Mouse (Mus musculus) hindbrain, embryonic 11.5 days (tissue): ENCODE measurements around the gene Abracl. TPM values are rescaled to one million over a fixed set of nuclear protein-coding genes. Genes with fewer than 3 reads are reported as not detected.

Experiments
- ATAC-seq: fragments of 200-750 bp; cut with Nextera tagmentation; 2 replicates; pipeline ENCODE4 v1.8.0; 2017; ENCODE audit warnings: mild to moderate bottlenecking, moderate TSS enrichment, moderate library complexity; ENCODE audit not compliant: low FRiP score
- DNase-seq: peaks from one replicate; pipeline ENCODE4 v3.0.0-alpha.2; 2015; ENCODE audit warnings: low spot score
- H3K27ac ChIP-seq: fragments of 300-500 bp; sonication (generic); 2 replicates; pipeline ENCODE4 v1.5.1; 2014; ENCODE audit warnings: mild to moderate bottlenecking, low read depth, low read length
- H3K27me3 ChIP-seq: fragments of 300-500 bp; sonication (generic); 2 replicates; pipeline ENCODE4 v1.6.1; 2014; ENCODE audit warnings: mild to moderate bottlenecking, low read length, moderate library complexity, mixed read lengths; ENCODE audit not compliant: control insufficient read depth, insufficient read depth
- H3K36me3 ChIP-seq: fragments of 300-500 bp; sonication (generic); 2 replicates; pipeline ENCODE4 v1.6.1; 2014; ENCODE audit warnings: mild to moderate bottlenecking, low read length, moderate library complexity, mixed read lengths; ENCODE audit not compliant: control insufficient read depth, insufficient read depth
- H3K4me1 ChIP-seq: fragments of 300-500 bp; sonication (generic); replicated peaks from 2 replicates; pipeline ENCODE4 v1.6.1; 2014; ENCODE audit warnings: low read length, mixed read lengths; ENCODE audit not compliant: control insufficient read depth, insufficient read depth
- H3K4me2 ChIP-seq: fragments of 300-500 bp; sonication (generic); replicated peaks from 2 replicates; pipeline ENCODE4 v1.6.1; 2014; ENCODE audit warnings: mild to moderate bottlenecking, low read depth, low read length
- H3K4me3 ChIP-seq: fragments of 300-500 bp; sonication (generic); 2 replicates; pipeline ENCODE4 v1.5.1; 2014; ENCODE audit warnings: low read depth, low read length
- H3K9ac ChIP-seq: fragments of 300-500 bp; sonication (generic); 2 replicates; pipeline ENCODE4 v1.6.1; 2014; ENCODE audit warnings: low read depth, low read length
- H3K9me3 ChIP-seq: fragments of 300-500 bp; sonication (generic); 2 replicates; pipeline ENCODE4 v1.6.1; 2016; ENCODE audit warnings: low read length; ENCODE audit not compliant: control insufficient read depth
- WGBS: fragments of 180-500 bp; shearing (Covaris S2); extraction: QIAGEN DNeasy Blood & Tissue Kit; methylation state at CpG from one replicate; pipeline ENCODE4 v1.1.7; 2014; 5-methylcytosine and 5-hydroxymethylcytosine counted together
- polyA plus RNA-seq: library from polyadenylated mRNA; unstranded; fragments of >200 nt; fragmentation: Nextera tagmentation; extraction: Ambion mirVana; gene quantifications from 2 replicates; pipeline ENCODE4 v1.2.1, GENCODE M21; 2014

Abracl gene
- polyA plus RNA-seq, 1 experiment from 2014 or later, result 223 TPM

- H3K27me3 ChIP-seq, result no peaks in the 10 kb centered on the region
- no peak overlapping the region for H3K9ac ChIP-seq
- no peaks in the 10 kb centered on the region for H3K4me1 ChIP-seq
- H3K36me3 ChIP-seq, result no peaks in the 10 kb centered on the region
- H3K9me3 ChIP-seq, result no peaks in the 10 kb centered on the region
- H3K4me2 ChIP-seq, result no peak overlapping the region
- H3K27ac ChIP-seq, result no peak overlapping the region
- no peak overlapping the region for H3K4me3 ChIP-seq
- ATAC-seq, result no peak
- no peak for DNase-seq
These were observed 23.3 kb upstream of the Abracl start for GRCm38 (mm10) chr10:18046380-18046779.

- Histone ChIP-seq H3K27me3 (no peaks in the 10 kb centered on the region), H3K36me3 (no peaks in the 10 kb centered on the region), H3K4me1 (no peaks in the 10 kb centered on the region), H3K4me2 (no peak overlapping the region), H3K9me3 (no peaks in the 10 kb centered on the region), H3K27ac (no peak overlapping the region), H3K4me3 (no peak overlapping the region), H3K9ac (no peak overlapping the region)
- DNase-seq, result no peak
- ATAC-seq, result no peak
- 83% methylated on average over 5 of the region's 5 CpGs for WGBS
These were observed 13.8 kb upstream of the Abracl start for GRCm38 (mm10) chr10:18036849-18037248.

GRCm38 (mm10) chr10:18034408-18034807, 11.3 kb upstream of the Abracl start:
- Histone ChIP-seq H3K9me3 (no peaks in the 10 kb centered on the region), H3K36me3 (no peaks in the 10 kb centered on the region), H3K4me3 (no peak overlapping the region), H3K27me3 (no peaks in the 10 kb centered on the region), H3K9ac (no peak overlapping the region), H3K27ac (no peak overlapping the region), H3K4me1 (no peaks in the 10 kb centered on the region), H3K4me2 (no peak overlapping the region)
- ATAC-seq (no peak), DNase-seq (no peak)
- WGBS, result 98% methylated on average over 4 of the region's 4 CpGs

- peak; percentile 83 for DNase-seq
- Histone ChIP-seq H3K27me3 (no peaks in the 10 kb centered on the region), H3K27ac (peak overlapping the region; percentile 92), H3K4me1 (no peaks in the 10 kb centered on the region; the same call in 1 of the 2 replicates), H3K9me3 (no peaks in the 10 kb centered on the region), H3K4me3 (peak overlapping the region; percentile 71), H3K9ac (peak overlapping the region; percentile 95), H3K4me2 (peak overlapping the region; percentile 43), H3K36me3 (no peaks in the 10 kb centered on the region)
- WGBS, result under 1% methylated on average over 21 of the region's 21 CpGs
- ATAC-seq, result peak; percentile 87
These were observed 776 bp downstream of the Abracl start for GRCm38 (mm10) chr10:18022312-18022711.

- Histone ChIP-seq H3K4me1 (no peaks in the 10 kb centered on the region; the same call in 1 of the 2 replicates), H3K4me3 (peak overlapping the region; percentile 71), H3K4me2 (peak overlapping the region; percentile 43), H3K27ac (peak overlapping the region; percentile 92), H3K9me3 (no peaks in the 10 kb centered on the region), H3K27me3 (no peaks in the 10 kb centered on the region), H3K9ac (peak overlapping the region; percentile 95), H3K36me3 (peaks cover 2% of the 10 kb centered on the region; the same call in 1 of the 2 replicates)
- DNase-seq (peak; percentile 39), ATAC-seq (peak; percentile 69)
- 36% methylated on average over 14 of the region's 14 CpGs for WGBS
These were observed 1.3 kb downstream of the Abracl start for GRCm38 (mm10) chr10:18021576-18022311.

GRCm38 (mm10) chr10:18020846-18021245, 2.2 kb downstream of the Abracl start:
- no peaks in the 10 kb centered on the region; the same call in 1 of the 2 replicates for H3K4me1 ChIP-seq
- DNase-seq (no peak), ATAC-seq (no peak)
- WGBS, result 65% methylated on average over 1 of the region's 1 CpGs
- peak overlapping the region; percentile 71; the same call in 1 of the 2 replicates for H3K4me3 ChIP-seq
- H3K27me3 ChIP-seq, result no peaks in the 10 kb centered on the region
- 0 out of 2 replicates have a peak overlapping the region, but pooled peaks have one; percentile 20 for H3K27ac ChIP-seq
- H3K36me3 ChIP-seq, result peaks cover 2% of the 10 kb centered on the region; the same call in 1 of the 2 replicates
- no peaks in the 10 kb centered on the region for H3K9me3 ChIP-seq
- H3K4me2 ChIP-seq, result peak overlapping the region; percentile 0; the same call in 1 of the 2 replicates
- H3K9ac ChIP-seq, result no peak overlapping the region

GRCm38 (mm10) chr10:18020443-18020842, 2.6 kb downstream of the Abracl start:
- 0 out of 2 replicates have a peak overlapping the region, but pooled peaks have one; percentile 20 for H3K27ac ChIP-seq
- no peaks in the 10 kb centered on the region; the same call in 1 of the 2 replicates for H3K4me1 ChIP-seq
- H3K9ac ChIP-seq, result no peak overlapping the region
- no peak overlapping the region for H3K4me3 ChIP-seq
- 79% methylated on average over 7 of the region's 7 CpGs for WGBS
- H3K9me3 ChIP-seq, result no peaks in the 10 kb centered on the region
- peak overlapping the region; percentile 0; the same call in 1 of the 2 replicates for H3K4me2 ChIP-seq
- DNase-seq, result peak; percentile 38
- H3K36me3 ChIP-seq, result peaks cover 2% of the 10 kb centered on the region; the same call in 1 of the 2 replicates
- no peaks in the 10 kb centered on the region for H3K27me3 ChIP-seq
- ATAC-seq, result no peak

- H3K4me2 ChIP-seq, result no peak overlapping the region
- no peak for DNase-seq
- H3K9me3 ChIP-seq, result no peaks in the 10 kb centered on the region
- no peak overlapping the region for H3K27ac ChIP-seq
- H3K4me3 ChIP-seq, result no peak overlapping the region
- 86% methylated on average over 5 of the region's 5 CpGs for WGBS
- no peaks in the 10 kb centered on the region for H3K27me3 ChIP-seq
- H3K36me3 ChIP-seq, result no peaks in the 10 kb centered on the region; the same call in 1 of the 2 replicates
- ATAC-seq, result no peak
- H3K4me1 ChIP-seq, result no peaks in the 10 kb centered on the region
- H3K9ac ChIP-seq, result no peak overlapping the region
These were observed 11.3 kb downstream of the Abracl start for GRCm38 (mm10) chr10:18011761-18012160.

- Histone ChIP-seq H3K27ac (no peak overlapping the region), H3K4me2 (no peak overlapping the region), H3K4me3 (no peak overlapping the region), H3K4me1 (no peaks in the 10 kb centered on the region), H3K36me3 (no peaks in the 10 kb centered on the region; the same call in 1 of the 2 replicates), H3K9me3 (no peaks in the 10 kb centered on the region), H3K27me3 (no peaks in the 10 kb centered on the region), H3K9ac (no peak overlapping the region)
- no peak for DNase-seq
- ATAC-seq, result no peak
- 84% methylated on average over 1 of the region's 1 CpGs for WGBS
These were observed 13.3 kb downstream of the Abracl start for GRCm38 (mm10) chr10:18009744-18010143.
